Mouse (Mus musculus) inflammation-experienced regulatory T-cells, adult 6 months (primary cell): ENCODE results near the gene Clptm1. TPM values are rescaled to one million over a fixed set of nuclear protein-coding genes. Genes with fewer than 3 reads are reported as not detected.
"Not testable (repeated sequence)": the region's sequence is repeated elsewhere in the genome, so short reads cannot be mapped to it uniquely, and the experiment has no call there.

Source experiments
- ATAC-seq: one replicate; pipeline ENCODE4 v1.8.0; 2017
- polyA plus RNA-seq, 3 experiments: library from polyadenylated mRNA; unstranded; fragments of 100-300 nt; shearing (Covaris generic); gene quantifications; one replicate each; pipeline ENCODE4 v1.2.1; 2017

The Clptm1 gene
- polyA plus RNA-seq, 3 experiments from 2014 or later: 21.4 to 44.1 (median 27.2) TPM

- not testable (repeated sequence) for ATAC-seq
Observed at GRCm38 (mm10) chr7:19604606-19605214, 60.1 kb downstream of the Clptm1 start.

GRCm38 (mm10) chr7:19603849-19604605 lies 60.8 kb downstream of the Clptm1 start, which contains the start of gene Clasrp:
TSS of gene Clasrp (minus strand) at chr7:19604486.
- peak; percentile 99 for ATAC-seq

- ATAC-seq: no peak
Observed at GRCm38 (mm10) chr7:19603055-19603454, 61.8 kb downstream of the Clptm1 start.

- ATAC-seq: no peak
Observed at GRCm38 (mm10) chr7:19600562-19600961, 64.3 kb downstream of the Clptm1 start.

- ATAC-seq: no peak
Observed at GRCm38 (mm10) chr7:19593061-19593730, 71.6 kb downstream of the Clptm1 start.

- peak; percentile 68 for ATAC-seq
Observed at GRCm38 (mm10) chr7:19589917-19590316, 74.9 kb downstream of the Clptm1 start.

- ATAC-seq: no peak
Observed at GRCm38 (mm10) chr7:19589207-19589606, 75.6 kb downstream of the Clptm1 start.

- no peak for ATAC-seq
Observed at GRCm38 (mm10) chr7:19586269-19586668, 78.6 kb downstream of the Clptm1 start.

Other genes starting within 250 kb of the Clptm1 start
- gene Mark4, start 206.2 kb downstream of the Clptm1 start, polyA plus RNA-seq: 1 to 10 TPM in 1 of 3 experiments, under 1 TPM in 2; 0.87 to 1.3 (median 0.89) TPM
- gene Exoc3l2, start 201.7 kb downstream of the Clptm1 start, polyA plus RNA-seq: not detected
- under 1 TPM; 0.63 to 0.99 (median 0.65) TPM for gene Bloc1s3, start 156.7 kb downstream of the Clptm1 start, polyA plus RNA-seq
- gene Trappc6a, start 156.6 kb downstream of the Clptm1 start, polyA plus RNA-seq: 10 to 100 TPM; 24.6 to 47.8 (median 43.3) TPM
- not detected for gene Nkpd1, start 147.2 kb downstream of the Clptm1 start, polyA plus RNA-seq
- gene Ppp1r37, start 102.0 kb downstream of the Clptm1 start, polyA plus RNA-seq: 1 to 10 TPM; 2.5 to 5.3 (median 2.8) TPM
- gene Zfp296, start 87.7 kb downstream of the Clptm1 start, polyA plus RNA-seq: 1 to 10 TPM in 2 of 3 experiments, under 1 TPM in 1; 0.87 to 2.3 (median 2.0) TPM
- gene Gemin7, start 87.4 kb downstream of the Clptm1 start, polyA plus RNA-seq: 100 to 1,000 TPM in 1 of 3 experiments, 10 to 100 TPM in 2; 77.6 to 107 (median 89.0) TPM
- gene Clasrp, start 60.5 kb downstream of the Clptm1 start, polyA plus RNA-seq: 10 to 100 TPM in 1 of 3 experiments, 1 to 10 TPM in 2; 8.1 to 10.8 (median 9.8) TPM
- 10 to 100 TPM; 11.2 to 18.9 (median 17.4) TPM for gene Relb, start 35.6 kb downstream of the Clptm1 start, polyA plus RNA-seq
- gene Apoc2, start 12.9 kb upstream of the Clptm1 start, polyA plus RNA-seq: not detected
- not detected for gene Gm44805, start 16.4 kb upstream of the Clptm1 start, polyA plus RNA-seq
- 1 to 10 TPM in 2 of 3 experiments, not detected in 1; 1.0 to 1.4 TPM for gene Apoc4, start 16.4 kb upstream of the Clptm1 start, polyA plus RNA-seq
- gene Apoc1, start 27.6 kb upstream of the Clptm1 start, polyA plus RNA-seq: 1 to 10 TPM in 1 of 3 experiments, not detected in 2; 1.2 TPM
- 10 to 100 TPM in 2 of 3 experiments, 1 to 10 TPM in 1; 8.7 to 11.9 (median 10.6) TPM for gene Apoe, start 34.2 kb upstream of the Clptm1 start, polyA plus RNA-seq
- gene Tomm40, start 50.4 kb upstream of the Clptm1 start, polyA plus RNA-seq: 10 to 100 TPM in 1 of 3 experiments, 1 to 10 TPM in 2; 7.3 to 10.5 (median 8.0) TPM
- gene Nectin2, start 85.5 kb upstream of the Clptm1 start, polyA plus RNA-seq: 1 to 10 TPM in 1 of 3 experiments, under 1 TPM in 1, not detected in 1; 0.13 to 1.0 TPM
- gene Bcam, start 106.0 kb upstream of the Clptm1 start, polyA plus RNA-seq: 1 to 10 TPM; 1.1 to 2.3 (median 1.2) TPM
- under 1 TPM in 1 of 3 experiments, not detected in 2; 0.68 TPM for gene Cblc, start 131.8 kb upstream of the Clptm1 start, polyA plus RNA-seq
- gene Bcl3, start 157.7 kb upstream of the Clptm1 start, polyA plus RNA-seq: 10 to 100 TPM; 13.6 to 19.9 (median 18.5) TPM
- gene Gm19345, start 187.0 kb upstream of the Clptm1 start, polyA plus RNA-seq: not detected
- gene Ceacam16, start 196.3 kb upstream of the Clptm1 start, polyA plus RNA-seq: under 1 TPM in 2 of 3 experiments, not detected in 1; 0.55 to 0.59 TPM
- gene Ceacam19, start 222.9 kb upstream of the Clptm1 start, polyA plus RNA-seq: not detected